Mouse (Mus musculus) liver, embryonic 14.5 days (tissue): Measurements from ENCODE around the gene Fut8. TPM values are rescaled to one million over a fixed set of nuclear protein-coding genes. Genes with fewer than 3 reads are reported as not detected.

Experiments
- ATAC-seq: fragments of 200-750 bp; cut with Nextera tagmentation; 2 replicates; pipeline ENCODE4 v1.8.0; 2017; ENCODE audit warnings: moderate number of reproducible peaks, mild to moderate bottlenecking, moderate library complexity; ENCODE audit not compliant: insufficient read depth
- DNase-seq, 3 experiments: peaks; one replicate each; pipeline ENCODE4 v3.0.0-alpha.2; 2012 to 2013; ENCODE audit warnings: low read depth in 3 of 3, low spot score in 3 of 3
- H3K27ac ChIP-seq: fragments of 300-500 bp; sonication (generic); 2 replicates; pipeline ENCODE4 v1.5.1; 2014; ENCODE audit warnings: moderate library complexity, mild to moderate bottlenecking, control low read depth, inconsistent platforms
- H3K27me3 ChIP-seq: fragments of 300-500 bp; sonication (generic); 2 replicates; pipeline ENCODE4 v1.6.1; 2014; ENCODE audit warnings: mild to moderate bottlenecking, low read length, moderate library complexity; ENCODE audit not compliant: control insufficient read depth, insufficient read depth
- H3K36me3 ChIP-seq: fragments of 300-500 bp; sonication (generic); replicated peaks from 2 replicates; pipeline ENCODE4 v1.6.1; 2014; ENCODE audit warnings: low read depth; ENCODE audit not compliant: control insufficient read depth, insufficient read depth
- H3K4me1 ChIP-seq, 2 experiments: fragments of 200-500 bp in 1 of 2; fragments of 300-500 bp in 1 of 2; sonication (generic) in 1 of 2; replicated peaks; 2 replicates each; pipeline ENCODE4 v1.6.1; 2012 to 2014; ENCODE audit warnings: antibody characterized with exemption in 1 of 2, inconsistent platforms in 1 of 2, low read length in 1 of 2; ENCODE audit not compliant: control insufficient read depth in 2 of 2, insufficient read depth in 2 of 2
- H3K4me2 ChIP-seq: fragments of 300-500 bp; sonication (generic); 2 replicates; pipeline ENCODE4 v1.6.1; 2014; ENCODE audit warnings: low read depth, mild to moderate bottlenecking, control low read depth, moderate library complexity
- H3K4me3 ChIP-seq, 2 experiments: fragments of 200-500 bp in 1 of 2; fragments of 300-500 bp in 1 of 2; sonication (generic) in 1 of 2; 2 replicates each; pipeline ENCODE4 v1.5.1; 2012 to 2014; ENCODE audit warnings: low read depth in 2 of 2, low read length in 2 of 2, mild to moderate bottlenecking in 2 of 2, control low read depth in 1 of 2, inconsistent platforms in 1 of 2, moderate library complexity in 1 of 2; ENCODE audit not compliant: insufficient read depth in 1 of 2
- H3K9ac ChIP-seq: fragments of 300-500 bp; sonication (generic); replicated peaks from 2 replicates; pipeline ENCODE4 v1.6.1; 2014; ENCODE audit warnings: mild to moderate bottlenecking, control low read depth, moderate library complexity
- H3K9me3 ChIP-seq: fragments of 300-500 bp; sonication (generic); 2 replicates; pipeline ENCODE4 v1.6.1; 2016; ENCODE audit warnings: low read length, mixed read lengths; ENCODE audit not compliant: control insufficient read depth
- CTCF ChIP-seq: IDR thresholded peaks from 2 replicates; pipeline ENCODE4 v1.5.1; 2016; ENCODE audit warnings: antibody characterized with exemption, low read depth, control low read depth
- EP300 ChIP-seq: IDR thresholded peaks from 2 replicates; pipeline ENCODE4 v1.6.1; 2016; ENCODE audit warnings: antibody characterized with exemption, low read depth
- WGBS: fragments of 180-500 bp; shearing (Covaris S2); extraction: QIAGEN DNeasy Blood & Tissue Kit; methylation state at CpG from one replicate; pipeline ENCODE4 v1.1.7; 2014; ENCODE audit not compliant: insufficient replicate concordance; 5-methylcytosine and 5-hydroxymethylcytosine counted together
- polyA plus RNA-seq, 2 experiments: library from polyadenylated mRNA; depleted of rRNA in 1 of 2; stranded (reverse) in 1 of 2; unstranded in 1 of 2; fragments of >200 nt; fragmentation: Nextera tagmentation in 1 of 2; extraction: Ambion mirVana in 1 of 2; gene quantifications; 2 replicates each; pipeline versions ENCODE4 v1.2.1 to v1.2.3; 2012 to 2014

The Fut8 gene
- polyA plus RNA-seq, 2 experiments: 4.4 to 8.7 TPM

- no peak overlapping the region for H3K4me2 ChIP-seq
Observed at GRCm38 (mm10) chr12:77303367-77303766, 65.4 kb downstream of the Fut8 start.

DNA sequence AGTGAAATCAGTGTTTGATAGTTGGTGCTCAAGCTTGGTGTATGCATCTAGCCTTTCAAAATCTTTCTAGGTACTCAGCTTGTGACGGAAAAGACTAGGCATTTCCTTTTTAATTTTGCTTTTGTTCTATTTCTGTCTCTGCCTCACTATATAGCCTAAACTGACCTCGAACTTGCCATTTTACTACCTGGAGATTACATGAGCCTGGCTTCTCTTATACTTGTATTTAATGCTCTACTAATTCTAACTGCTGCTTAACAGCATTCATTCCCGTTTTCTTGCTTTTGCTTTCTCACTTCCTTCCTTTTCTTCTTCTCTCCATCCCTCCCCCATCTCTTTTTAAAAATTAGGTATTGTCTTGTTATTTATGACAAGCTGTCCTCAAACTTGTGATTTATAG is 67.6 kb downstream of the Fut8 start:
- no peak overlapping the region for H3K4me2 ChIP-seq
- no peaks in the 10 kb centered on the region for H3K36me3 ChIP-seq
- TF ChIP-seq CTCF (no peak), EP300 (no peak)
- no peaks in the 10 kb centered on the region for H3K9me3 ChIP-seq
- ATAC-seq (no peak), DNase-seq (no peak)
- no peaks in the 10 kb centered on the region for H3K27me3 ChIP-seq
- H3K27ac ChIP-seq: no peak overlapping the region
- H3K4me3 ChIP-seq: no peak overlapping the region
- H3K4me1 ChIP-seq: no peaks in the 10 kb centered on the region; a peak in 1 of 4 replicates
- 51% methylated on average over 3 of the region's 3 CpGs for WGBS
- H3K9ac ChIP-seq: no peak overlapping the region

More at GRCm38 (mm10) chr12:77303367-77303766, 65.4 kb downstream of the Fut8 start:
- no peak overlapping the region for H3K4me3 ChIP-seq
- no peak overlapping the region for H3K27ac ChIP-seq
- TF ChIP-seq CTCF (no peak), EP300 (no peak)
- H3K36me3 ChIP-seq: no peaks in the 10 kb centered on the region
- H3K27me3 ChIP-seq: no peaks in the 10 kb centered on the region
- DNase-seq: no peak
- no peak for ATAC-seq
- H3K9me3 ChIP-seq: no peaks in the 10 kb centered on the region
- no peak overlapping the region for H3K9ac ChIP-seq
- no peaks in the 10 kb centered on the region; a peak in 1 of 4 replicates for H3K4me1 ChIP-seq

- 72% methylated on average over 3 of the region's 3 CpGs for WGBS
- ATAC-seq (no peak), DNase-seq (no peak)
- no peak overlapping the region for H3K27ac ChIP-seq
- H3K4me3 ChIP-seq: no peak overlapping the region
- H3K27me3 ChIP-seq: no peaks in the 10 kb centered on the region
- H3K4me2 ChIP-seq: no peak overlapping the region
- H3K36me3 ChIP-seq: no peaks in the 10 kb centered on the region
- H3K9me3 ChIP-seq: no peaks in the 10 kb centered on the region
- no peak for TF ChIP-seq EP300
- TF ChIP-seq CTCF: no peak
- H3K4me1 ChIP-seq: no peaks in the 10 kb centered on the region; a peak in 1 of 4 replicates
- H3K9ac ChIP-seq: no peak overlapping the region
Observed at GRCm38 (mm10) chr12:77306759-77307314, 68.9 kb downstream of the Fut8 start.

- Histone ChIP-seq H3K27ac (no peak overlapping the region), H3K4me1 (no peaks in the 10 kb centered on the region; a peak in 1 of 4 replicates), H3K27me3 (no peaks in the 10 kb centered on the region), H3K9me3 (no peaks in the 10 kb centered on the region), H3K4me3 (no peak overlapping the region), H3K9ac (no peak overlapping the region), H3K4me2 (no peak overlapping the region), H3K36me3 (no peaks in the 10 kb centered on the region)
- DNase-seq (no peak), ATAC-seq (no peak)
- TF ChIP-seq CTCF: no peak
- TF ChIP-seq EP300: no peak
Observed at GRCm38 (mm10) chr12:77309507-77309906, 71.6 kb downstream of the Fut8 start.

GRCm38 (mm10) chr12:77313502-77313901 is 75.6 kb downstream of the Fut8 start:
- ATAC-seq: no peak
- Histone ChIP-seq H3K9ac (no peak overlapping the region), H3K36me3 (no peaks in the 10 kb centered on the region), H3K9me3 (no peaks in the 10 kb centered on the region), H3K4me2 (no peak overlapping the region), H3K27ac (no peak overlapping the region), H3K4me1 (no peaks in the 10 kb centered on the region), H3K27me3 (no peaks in the 10 kb centered on the region), H3K4me3 (no peak overlapping the region)
- DNase-seq: no peak
- TF ChIP-seq EP300 (no peak), CTCF (no peak)

DNA sequence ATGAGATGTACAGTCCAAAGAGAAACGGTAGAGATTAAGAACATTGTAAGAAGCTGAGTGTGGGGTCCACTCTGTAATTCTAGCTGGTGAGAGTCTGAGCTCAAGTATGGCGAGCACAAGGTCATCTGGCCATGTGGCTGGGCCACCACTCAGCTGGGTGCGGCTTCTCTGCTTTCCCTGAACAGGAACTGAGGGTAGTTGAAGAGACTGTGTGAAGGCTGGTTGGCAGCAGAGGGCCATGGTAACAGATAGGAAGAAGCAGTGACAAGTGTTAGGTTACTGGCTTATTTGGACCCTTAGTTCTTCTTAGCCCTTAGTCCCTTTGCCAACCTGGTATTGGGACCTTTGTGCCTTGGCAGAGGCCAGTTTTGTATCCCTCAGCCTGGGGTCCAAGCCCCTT is 86.2 kb downstream of the Fut8 start:
- no peaks in the 10 kb centered on the region for H3K9me3 ChIP-seq
- H3K27me3 ChIP-seq: no peaks in the 10 kb centered on the region
- H3K4me1 ChIP-seq: no peaks in the 10 kb centered on the region
- DNase-seq: no peak
- H3K4me3 ChIP-seq: no peak overlapping the region
- TF ChIP-seq EP300 (no peak), CTCF (no peak)
- no peak for ATAC-seq
- no peak overlapping the region for H3K4me2 ChIP-seq
- H3K36me3 ChIP-seq: no peaks in the 10 kb centered on the region
- 38% methylated on average over 3 of the region's 3 CpGs for WGBS
- H3K27ac ChIP-seq: no peak overlapping the region
- no peak overlapping the region for H3K9ac ChIP-seq
